Mouse (Mus musculus) hindbrain, embryonic 16.5 days (tissue): ENCODE results near the gene Chm. TPM values are rescaled to one million over a fixed set of nuclear protein-coding genes. Genes with fewer than 3 reads are reported as not detected.

Experiments
- ATAC-seq: fragments of 200-750 bp; cut with Nextera tagmentation; 2 replicates; pipeline ENCODE4 v1.8.0; 2017; ENCODE audit warnings: moderate TSS enrichment, moderate library complexity
- H3K27ac ChIP-seq: fragments of 300-500 bp; sonication (generic); 2 replicates; pipeline ENCODE4 v1.5.1; 2014; ENCODE audit warnings: low read depth, mild to moderate bottlenecking, control low read depth, low read length, moderate library complexity
- H3K27me3 ChIP-seq: fragments of 300-500 bp; sonication (generic); replicated peaks from 2 replicates; pipeline ENCODE4 v1.6.1; 2014; ENCODE audit warnings: low read length; ENCODE audit not compliant: control insufficient read depth, insufficient read depth
- H3K36me3 ChIP-seq: fragments of 300-500 bp; sonication (generic); 2 replicates; pipeline ENCODE4 v1.6.1; 2014; ENCODE audit warnings: mild to moderate bottlenecking, low read length, moderate library complexity, mixed read lengths; ENCODE audit not compliant: control insufficient read depth, insufficient read depth
- H3K4me1 ChIP-seq: fragments of 300-500 bp; sonication (generic); 2 replicates; pipeline ENCODE4 v1.6.1; 2014; ENCODE audit warnings: low read depth, low read length; ENCODE audit not compliant: control insufficient read depth, insufficient read depth
- H3K4me2 ChIP-seq: fragments of 300-500 bp; sonication (generic); 2 replicates; pipeline ENCODE4 v1.6.1; 2014; ENCODE audit warnings: mild to moderate bottlenecking, low read length, control low read depth, moderate library complexity
- H3K4me3 ChIP-seq: fragments of 300-500 bp; sonication (generic); 2 replicates; pipeline ENCODE4 v1.5.1; 2014; ENCODE audit warnings: mild to moderate bottlenecking, low read length, control low read depth, moderate library complexity
- H3K9ac ChIP-seq: fragments of 300-500 bp; sonication (generic); 2 replicates; pipeline ENCODE4 v1.6.1; 2014; ENCODE audit warnings: low read depth, mild to moderate bottlenecking, control low read depth, low read length, moderate library complexity
- H3K9me3 ChIP-seq: fragments of 300-500 bp; sonication (generic); 2 replicates; pipeline ENCODE4 v1.6.1; 2014; ENCODE audit warnings: mild to moderate bottlenecking, low read length, moderate library complexity; ENCODE audit not compliant: control insufficient read depth
- WGBS: fragments of 180-500 bp; shearing (Covaris S2); extraction: QIAGEN DNeasy Blood & Tissue Kit; methylation state at CpG from one replicate; pipeline ENCODE4 v1.1.7; 2014; 5-methylcytosine and 5-hydroxymethylcytosine counted together
- microRNA counts: library from miRNA; unstranded; fragments of <30 nt; microRNA quantifications from one replicate; lab custom pipeline; 2016
- microRNA-seq: library from miRNA; unstranded; fragments of <30 nt; microRNA quantifications from one replicate; pipeline ENCODE4, GENCODE M21; 2017
- polyA plus RNA-seq: library from polyadenylated mRNA; unstranded; fragments of >200 nt; fragmentation: Nextera tagmentation; extraction: Ambion mirVana; gene quantifications from 2 replicates; pipeline ENCODE4 v1.2.1, GENCODE M21; 2015

Chm gene
- polyA plus RNA-seq, 1 experiment from 2014 or later, result 13.6 TPM

DNA sequence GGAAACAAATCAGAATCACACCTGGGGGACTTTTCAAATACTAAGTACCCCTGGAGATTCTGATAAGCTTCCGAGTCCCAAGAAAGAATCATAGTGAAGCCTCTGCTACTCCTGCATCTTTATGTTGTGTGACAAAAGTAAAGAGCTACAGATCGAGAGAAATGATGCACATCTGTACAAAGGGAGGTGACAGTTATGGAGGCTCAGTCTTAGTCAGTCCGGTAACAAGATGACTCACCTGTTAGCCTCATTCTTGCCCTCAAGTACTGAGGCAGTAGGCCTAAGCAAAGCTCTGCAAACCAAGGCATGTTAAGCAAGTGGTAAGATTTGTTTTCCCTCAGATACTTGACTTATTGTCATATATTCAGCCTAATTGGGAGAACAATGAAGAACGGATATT, 110.5 kb downstream of the Chm start:
- Histone ChIP-seq H3K27ac (no peak overlapping the region), H3K4me2 (no peak overlapping the region), H3K27me3 (no peaks in the 10 kb centered on the region), H3K9ac (no peak overlapping the region), H3K36me3 (no peaks in the 10 kb centered on the region), H3K4me1 (no peaks in the 10 kb centered on the region), H3K4me3 (no peak overlapping the region), H3K9me3 (no peaks in the 10 kb centered on the region)
- ATAC-seq, result no peak
- WGBS, result 88% methylated on average over 4 of the region's 4 CpGs

DNA sequence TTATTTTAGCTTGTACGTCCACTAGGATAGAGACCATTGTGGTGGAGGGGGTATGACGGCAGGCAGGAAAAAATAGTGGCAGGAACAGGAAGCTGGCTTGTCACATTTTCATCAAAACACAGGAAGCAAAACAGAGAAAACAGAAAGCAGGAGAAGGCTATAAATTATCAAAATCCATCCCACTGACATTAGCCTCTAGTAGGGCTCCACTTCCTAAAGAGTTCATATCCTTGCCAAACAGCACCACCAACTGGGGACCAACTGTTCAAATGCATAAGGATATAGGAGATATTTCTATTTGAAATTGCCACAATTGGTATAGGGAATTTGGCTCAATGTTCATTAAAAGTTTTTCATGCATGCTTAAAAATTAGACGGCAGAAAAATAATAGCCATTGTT, 181.7 kb downstream of the Chm start:
- Histone ChIP-seq H3K9ac (no peak overlapping the region), H3K9me3 (no peaks in the 10 kb centered on the region), H3K4me2 (no peak overlapping the region), H3K4me3 (no peak overlapping the region), H3K36me3 (no peaks in the 10 kb centered on the region), H3K27ac (no peak overlapping the region), H3K27me3 (no peaks in the 10 kb centered on the region), H3K4me1 (no peaks in the 10 kb centered on the region)
- 85% methylated on average over 3 of the region's 3 CpGs for WGBS
- no peak for ATAC-seq

DNA sequence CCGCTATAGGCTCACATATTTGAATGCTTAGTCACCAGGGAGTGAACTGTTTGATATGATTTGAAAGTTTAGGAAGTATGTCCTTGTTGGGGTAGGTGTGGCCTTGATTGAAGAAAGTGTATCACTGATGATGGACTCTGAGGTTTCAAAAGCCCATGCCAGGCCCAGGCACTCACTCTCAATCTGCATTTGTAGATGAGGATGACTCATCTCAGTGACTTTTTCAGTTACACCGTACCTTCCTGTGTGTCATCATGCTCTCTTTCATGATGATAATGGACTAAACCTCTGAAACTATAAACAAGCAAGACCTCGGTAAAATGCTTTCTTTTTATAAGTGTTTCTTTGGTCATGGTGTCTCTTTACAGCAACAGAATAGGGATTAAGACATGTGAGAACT, 183.1 kb downstream of the Chm start:
- no peaks in the 10 kb centered on the region for H3K4me1 ChIP-seq

More for the DNA sequence above, 183.1 kb downstream of the Chm start:
- H3K4me3 ChIP-seq, result no peak overlapping the region
- no peaks in the 10 kb centered on the region for H3K27me3 ChIP-seq
- H3K36me3 ChIP-seq, result no peaks in the 10 kb centered on the region
- WGBS, result 76% methylated on average over 3 of the region's 3 CpGs
- no peak overlapping the region for H3K27ac ChIP-seq
- H3K9ac ChIP-seq, result no peak overlapping the region
- no peaks in the 10 kb centered on the region for H3K9me3 ChIP-seq
- no peak overlapping the region for H3K4me2 ChIP-seq
- ATAC-seq, result no peak

MicroRNAs within 50 kb of the gene (microRNA counts, 519-probe panel; counts per million panel counts)
- 2,445 counts per million, percentile 62 among the panel's probes with 10 or more counts for microRNA mmu-miR-361 (lab: Ali Mortazavi, UCI)

Small RNA genes within 50 kb of the gene (microRNA-seq; reads per million reads assigned to microRNA genes)
- 3,990 reads per million, percentile 89 among the genes with 10 or more reads in this experiment for gene Mir361

Other genes with a start within 250 kb of the Chm start
- 12.0 and 13.6 TPM in 2 replicates for gene Dach2, start 112.0 kb upstream of the Chm start, polyA plus RNA-seq